Comparison of ENCODE assay signal across 7 mouse cellular contexts in genomic region chr5:143363678-143364615, GRCm38 (mm10). TPM values are rescaled to one million over a fixed set of nuclear protein-coding genes. Genes with fewer than 3 reads are reported as not detected.
DNase-seq lines count a peak whose midpoint lies in the region; ATAC-seq lines count a peak whose summit lies in the region.

No protein-coding gene starts in this region.

- H3K4me1 ChIP-seq in lung, embryonic 15.5 days, result peaks cover 10% of the 10 kb centered on the region; the same call in 1 of the 2 replicates
- H3K4me1 ChIP-seq in forebrain, embryonic 10.5 days, result peaks cover 28% of the 10 kb centered on the region
- peaks cover 14% of the 10 kb centered on the region for H3K4me1 ChIP-seq in midbrain, embryonic 15.5 days

- WGBS in lung, embryonic 15.5 days, result under 1% methylated on average over 47 of the region's 47 CpGs
- under 1% methylated on average over 47 of the region's 47 CpGs for WGBS in forebrain, embryonic 10.5 days
- under 1% methylated on average over 47 of the region's 47 CpGs for WGBS in midbrain, embryonic 15.5 days

- H3K36me3 ChIP-seq in lung, embryonic 15.5 days, result no peaks in the 10 kb centered on the region
- no peaks in the 10 kb centered on the region for H3K36me3 ChIP-seq in forebrain, embryonic 10.5 days (replicated peaks)
- no peaks in the 10 kb centered on the region for H3K36me3 ChIP-seq in midbrain, embryonic 15.5 days (replicated peaks)

- peaks cover 48% of the 10 kb centered on the region for H3K27me3 ChIP-seq in lung, embryonic 15.5 days
- H3K27me3 ChIP-seq in forebrain, embryonic 10.5 days (ENCODE audit: poor library complexity, severe bottlenecking), result peaks cover 84% of the 10 kb centered on the region
- peaks cover 25% of the 10 kb centered on the region for H3K27me3 ChIP-seq in midbrain, embryonic 15.5 days (replicated peaks)

- peak overlapping the region; percentile 87 for H3K4me2 ChIP-seq in lung, embryonic 15.5 days
- peak overlapping the region; percentile 96 for H3K4me2 ChIP-seq in midbrain, embryonic 15.5 days

- peak overlapping the region; percentile 40 for H3K4me3 ChIP-seq in lung, embryonic 15.5 days
- H3K4me3 ChIP-seq in forebrain, embryonic 10.5 days, result peak overlapping the region; percentile 61
- H3K4me3 ChIP-seq in midbrain, embryonic 15.5 days, result peak overlapping the region; percentile 46

- peak; percentile 78; the same call in 1 of the 2 replicates for ATAC-seq in lung, embryonic 15.5 days (ENCODE audit: borderline replicate concordance, extremely low read depth, low FRiP score, low TSS enrichment)
- peak; percentile 66; the same call in 1 of the 2 replicates for ATAC-seq in midbrain, embryonic 15.5 days (replicated peaks)
- ATAC-seq in erythroid progenitor cell, adult 5-6 weeks (replicated peaks; ENCODE audit: low FRiP score, poor library complexity, severe bottlenecking), result no peak

- H3K9ac ChIP-seq in lung, embryonic 15.5 days, result peak overlapping the region; percentile 39
- peak overlapping the region; percentile 48 for H3K9ac ChIP-seq in midbrain, embryonic 15.5 days

- H3K9me3 ChIP-seq in lung, embryonic 15.5 days, result no peaks in the 10 kb centered on the region
- no peaks in the 10 kb centered on the region for H3K9me3 ChIP-seq in forebrain, embryonic 10.5 days
- no peaks in the 10 kb centered on the region for H3K9me3 ChIP-seq in midbrain, embryonic 15.5 days

- no peak overlapping the region for H3K27ac ChIP-seq in lung, embryonic 15.5 days
- peak overlapping the region; percentile 44 for H3K27ac ChIP-seq in forebrain, embryonic 10.5 days
- 0 out of 2 replicates have a peak overlapping the region, but pooled peaks have one; percentile 8 for H3K27ac ChIP-seq in midbrain, embryonic 15.5 days

- DNase-seq in lung, postnatal 36 days, result no peak
- peak; percentile 73 for DNase-seq in forebrain, embryonic 10.5 days (ENCODE audit: extremely low spot score, low spot score)
- peak; percentile 67 for DNase-seq in kidney, postnatal 10 days
- no peak for DNase-seq in cerebellum, postnatal 36 days

RNA-seq across cellular contexts. Expression of gene Grid2ip, which starts 6.8 kb away (rescaled TPM):
- 0.04 and 0.07 TPM in 2 replicates for polyA plus RNA-seq in lung, embryonic 15.5 days (2015; fragmentation: Nextera tagmentation; extraction: Ambion mirVana)
- 0.19 and 0.37 TPM in 2 replicates for polyA plus RNA-seq in forebrain, embryonic 10.5 days (2016; fragmentation: Nextera tagmentation; extraction: Ambion mirVana)
- 0.33 and 0.44 TPM in 2 replicates for polyA plus RNA-seq in midbrain, embryonic 15.5 days (2015; fragmentation: Nextera tagmentation; extraction: Ambion mirVana)
- not detected in 2 replicates for total RNA-seq in erythroid progenitor cell, adult 5-6 weeks (2015; ENCODE audit: low replicate concordance)
- total RNA-seq in erythroid progenitor cell, adult 5-6 weeks (2017; ENCODE audit: low replicate concordance), result not detected in 2 replicates

RNA-seq across cellular contexts. Expression of gene Zdhhc4, which starts 34.9 kb away (rescaled TPM):
- 71.9 and 73.0 TPM in 2 replicates for polyA plus RNA-seq in lung, embryonic 15.5 days (2015; fragmentation: Nextera tagmentation; extraction: Ambion mirVana)
- 70.2 and 70.9 TPM in 2 replicates for polyA plus RNA-seq in forebrain, embryonic 10.5 days (2016; fragmentation: Nextera tagmentation; extraction: Ambion mirVana)
- 73.5 and 79.0 TPM in 2 replicates for polyA plus RNA-seq in midbrain, embryonic 15.5 days (2015; fragmentation: Nextera tagmentation; extraction: Ambion mirVana)
- 16.6 and 43.6 TPM in 2 replicates for total RNA-seq in erythroid progenitor cell, adult 5-6 weeks (2015; ENCODE audit: low replicate concordance)
- 11.6 and 29.8 TPM in 2 replicates for total RNA-seq in erythroid progenitor cell, adult 5-6 weeks (2017; ENCODE audit: low replicate concordance)

RNA-seq across cellular contexts. Expression of gene Kdelr2, which starts 39.7 kb away (rescaled TPM):
- 329 and 337 TPM in 2 replicates for polyA plus RNA-seq in lung, embryonic 15.5 days (2015; fragmentation: Nextera tagmentation; extraction: Ambion mirVana)
- 200 and 201 TPM in 2 replicates for polyA plus RNA-seq in forebrain, embryonic 10.5 days (2016; fragmentation: Nextera tagmentation; extraction: Ambion mirVana)
- polyA plus RNA-seq in midbrain, embryonic 15.5 days (2015; fragmentation: Nextera tagmentation; extraction: Ambion mirVana), result 123 TPM in 2 replicates
- total RNA-seq in erythroid progenitor cell, adult 5-6 weeks (2015; ENCODE audit: low replicate concordance), result 42.5 and 44.0 TPM in 2 replicates
- 31.8 and 44.3 TPM in 2 replicates for total RNA-seq in erythroid progenitor cell, adult 5-6 weeks (2017; ENCODE audit: low replicate concordance)

RNA-seq across cellular contexts. Expression of gene E130309D02Rik, which starts 48.8 kb away (rescaled TPM):
- 38.4 and 40.5 TPM in 2 replicates for polyA plus RNA-seq in lung, embryonic 15.5 days (2015; fragmentation: Nextera tagmentation; extraction: Ambion mirVana)
- polyA plus RNA-seq in forebrain, embryonic 10.5 days (2016; fragmentation: Nextera tagmentation; extraction: Ambion mirVana), result 64.0 and 68.4 TPM in 2 replicates
- polyA plus RNA-seq in midbrain, embryonic 15.5 days (2015; fragmentation: Nextera tagmentation; extraction: Ambion mirVana), result 32.2 and 33.5 TPM in 2 replicates
- total RNA-seq in erythroid progenitor cell, adult 5-6 weeks (2015; ENCODE audit: low replicate concordance), result 14.7 and 20.9 TPM in 2 replicates
- 7.8 and 8.2 TPM in 2 replicates for total RNA-seq in erythroid progenitor cell, adult 5-6 weeks (2017; ENCODE audit: low replicate concordance)

Comparison
In these comparisons a context has a peak if more than half of its experiments do, and no peak if none do; other contexts are left out.
1. DNase-seq: peak in forebrain, embryonic 10.5 days (single experiment) and kidney, postnatal 10 days (single experiment); none in lung, postnatal 36 days (single experiment) and cerebellum, postnatal 36 days (0 of 2).
2. Peak in every context shown above with its lines, with median percentiles within 50 percentile points of each other: H3K4me3 ChIP-seq.